Comparison of ENCODE assay signal across 9 mouse cellular contexts in genomic region chr1:53706431-53707361, GRCm38 (mm10). TPM values are rescaled to one million over a fixed set of nuclear protein-coding genes. Genes with fewer than 3 reads are reported as not detected.
DNase-seq lines count a peak whose midpoint lies in the region; ATAC-seq and TF ChIP-seq lines count a peak whose summit lies in the region.
"Had no signal": no experiment of that assay in that cellular context is flagged by ENCODE, and none has a peak within 500 bp of the region (broad histone marks: within the 10 kb centered on the region; RNA-seq: fewer than 3 reads in every experiment).

Gene Dnah7a, minus strand, starts transcription at chr1:53706784.

- H3K4me2 ChIP-seq in intestine, embryonic 16.5 days (ENCODE audit: low read depth, low read length): peak within 1 kb of the TSS; percentile 91
- H3K4me2 ChIP-seq in limb, embryonic 13.5 days (replicated peaks): peak within 1 kb of the TSS; percentile 78
- H3K4me2 ChIP-seq in midbrain, embryonic 16.5 days (ENCODE audit: low read length): peak within 1 kb of the TSS; percentile 81
- peak within 1 kb of the TSS; percentile 90 for H3K4me2 ChIP-seq in stomach, embryonic 16.5 days (ENCODE audit: low read depth, low read length)

- no peaks in the 10 kb centered on the region for H3K36me3 ChIP-seq in kidney, adult 2 months (ENCODE audit: control insufficient read depth, insufficient read depth, low read length)
- no peaks in the 10 kb centered on the region for H3K36me3 ChIP-seq in intestine, embryonic 16.5 days (ENCODE audit: control insufficient read depth, insufficient read depth, low read length)
- H3K36me3 ChIP-seq in limb, embryonic 13.5 days: no peaks in the 10 kb centered on the region
- H3K36me3 ChIP-seq in midbrain, embryonic 16.5 days (ENCODE audit: control insufficient read depth, insufficient read depth, low read length): no peaks in the 10 kb centered on the region
- no peaks in the 10 kb centered on the region for H3K36me3 ChIP-seq in stomach, embryonic 16.5 days (ENCODE audit: control insufficient read depth, insufficient read depth, low read length)
- H3K36me3 ChIP-seq: G1E had no signal

- no peak within 1 kb of the TSS for H3K27ac ChIP-seq in kidney, adult 2 months (ENCODE audit: insufficient read depth, low read depth, low read length)
- no peak within 1 kb of the TSS for H3K27ac ChIP-seq in intestine, embryonic 16.5 days (ENCODE audit: low read length)
- 0 out of 2 replicates have a peak within 1 kb of the TSS, but pooled peaks have one; percentile 29 for H3K27ac ChIP-seq in limb, embryonic 13.5 days
- H3K27ac ChIP-seq in midbrain, embryonic 16.5 days (ENCODE audit: low read length): peak within 1 kb of the TSS; percentile 89
- H3K27ac ChIP-seq in stomach, embryonic 16.5 days (ENCODE audit: low read length): no peak within 1 kb of the TSS

- 16% methylated on average over 42 of the region's 42 CpGs for WGBS in kidney, adult 2 months
- 16% methylated on average over 42 of the region's 42 CpGs for WGBS in intestine, embryonic 16.5 days
- WGBS in limb, embryonic 13.5 days: 16% methylated on average over 42 of the region's 42 CpGs
- 11% methylated on average over 42 of the region's 42 CpGs for WGBS in midbrain, embryonic 16.5 days
- WGBS in stomach, embryonic 16.5 days: 15% methylated on average over 42 of the region's 42 CpGs

- no peak within 1 kb of the TSS for H3K9ac ChIP-seq in intestine, embryonic 16.5 days (ENCODE audit: low read depth, low read length)
- peak within 1 kb of the TSS; percentile 60 for H3K9ac ChIP-seq in limb, embryonic 13.5 days
- H3K9ac ChIP-seq in midbrain, embryonic 16.5 days (ENCODE audit: low read depth, low read length): peak within 1 kb of the TSS; percentile 74
- peak within 1 kb of the TSS; percentile 63 for H3K9ac ChIP-seq in stomach, embryonic 16.5 days (ENCODE audit: low read length)

- H3K4me1 ChIP-seq in kidney, adult 2 months (ENCODE audit: control insufficient read depth, insufficient read depth, low read length): no peaks in the 10 kb centered on the region
- peaks cover 2% of the 10 kb centered on the region; the same call in 1 of the 2 replicates for H3K4me1 ChIP-seq in intestine, embryonic 16.5 days (ENCODE audit: control insufficient read depth, insufficient read depth, low read length)
- H3K4me1 ChIP-seq in limb, embryonic 13.5 days: peaks cover 5% of the 10 kb centered on the region; the same call in 1 of the 2 replicates
- peaks cover 5% of the 10 kb centered on the region; the same call in 1 of the 2 replicates for H3K4me1 ChIP-seq in midbrain, embryonic 16.5 days (ENCODE audit: control insufficient read depth, insufficient read depth, low read length)
- no peaks in the 10 kb centered on the region for H3K4me1 ChIP-seq in stomach, embryonic 16.5 days (ENCODE audit: control insufficient read depth, insufficient read depth, low read length)

- no peak for DNase-seq in kidney, adult 2 months
- DNase-seq in kidney, adult 8-10 months: no peak
- DNase-seq in cerebellum, postnatal 4 days (ENCODE audit: low spot score in 2 of 2): peak; percentile 36 to 70
- DNase-seq in gastrocnemius, postnatal 4 days (ENCODE audit: low spot score in 2 of 2): peak; percentile 20 to 34

- no peak for TF ChIP-seq POLR2A in kidney, adult 2 months (IDR thresholded peaks at IDR 0.05; ENCODE audit: low read depth, low read length)

- H3K4me3 ChIP-seq in kidney, adult 2 months (ENCODE audit: insufficient read depth, low read depth, low read length): peak within 1 kb of the TSS; percentile 29; the same call in 1 of the 2 replicates
- H3K4me3 ChIP-seq in intestine, embryonic 16.5 days (ENCODE audit: low read length): peak within 1 kb of the TSS; percentile 54
- peak within 1 kb of the TSS; percentile 52 for H3K4me3 ChIP-seq in limb, embryonic 13.5 days
- peak within 1 kb of the TSS; percentile 67 for H3K4me3 ChIP-seq in midbrain, embryonic 16.5 days (ENCODE audit: low read depth, low read length)
- H3K4me3 ChIP-seq in stomach, embryonic 16.5 days (replicated peaks; ENCODE audit: low read length): peak within 1 kb of the TSS; percentile 52

- no peaks in the 10 kb centered on the region for H3K9me3 ChIP-seq in intestine, embryonic 16.5 days (ENCODE audit: control insufficient read depth, low read length)
- no peaks in the 10 kb centered on the region for H3K9me3 ChIP-seq in limb, embryonic 13.5 days
- no peaks in the 10 kb centered on the region for H3K9me3 ChIP-seq in midbrain, embryonic 16.5 days (replicated peaks; ENCODE audit: control insufficient read depth, low read length, poor library complexity, severe bottlenecking)
- H3K9me3 ChIP-seq in stomach, embryonic 16.5 days (replicated peaks; ENCODE audit: control insufficient read depth, low read length): no peaks in the 10 kb centered on the region
- H3K9me3 ChIP-seq: G1E had no signal

- TF ChIP-seq CTCF in kidney, adult 2 months (conservative IDR thresholded peaks at IDR 0.05; ENCODE audit: insufficient read depth, insufficient read length, low read depth, low read length): no peak

- H3K27me3 ChIP-seq in kidney, adult 2 months (replicated peaks; ENCODE audit: control insufficient read depth, insufficient read depth, low read length): no peaks in the 10 kb centered on the region
- no peaks in the 10 kb centered on the region for H3K27me3 ChIP-seq in intestine, embryonic 16.5 days (replicated peaks; ENCODE audit: control insufficient read depth, insufficient read depth, low read length)
- no peaks in the 10 kb centered on the region for H3K27me3 ChIP-seq in limb, embryonic 13.5 days
- no peaks in the 10 kb centered on the region for H3K27me3 ChIP-seq in midbrain, embryonic 16.5 days (ENCODE audit: control insufficient read depth, insufficient read depth, low read depth, low read length)
- no peaks in the 10 kb centered on the region for H3K27me3 ChIP-seq in stomach, embryonic 16.5 days (ENCODE audit: control insufficient read depth, insufficient read depth, low read length)

- ATAC-seq in intestine, embryonic 16.5 days: peak; percentile 76
- ATAC-seq in limb, embryonic 13.5 days (ENCODE audit: low FRiP score, low read depth): peak; percentile 86
- ATAC-seq in midbrain, embryonic 16.5 days: peak; percentile 93
- peak; percentile 47; the same call in 1 of the 2 replicates for ATAC-seq in stomach, embryonic 16.5 days (ENCODE audit: insufficient read depth, low FRiP score)

RNA-seq across cellular contexts. Expression of gene Dnah7a, which starts in this region (rescaled TPM):
- 0.02 TPM in 1 of 2 replicates, not detected in the other for polyA plus RNA-seq in kidney, adult 2 months (2012; rRNA removed)
- total RNA-seq in gastrocnemius, postnatal 4 days (2021): under 1 TPM in 1 of 2 experiments, not detected in 1; 0.16 TPM
- 0.34 and 0.44 TPM in 2 replicates for polyA plus RNA-seq in intestine, embryonic 16.5 days (2015; fragmentation: Nextera tagmentation; extraction: Ambion mirVana)
- polyA plus RNA-seq in limb, embryonic 13.5 days (2015; fragmentation: Nextera tagmentation; extraction: Ambion mirVana): 3.1 and 3.2 TPM in 2 replicates
- 11.5 and 13.1 TPM in 2 replicates for polyA plus RNA-seq in midbrain, embryonic 16.5 days (2015; fragmentation: Nextera tagmentation; extraction: Ambion mirVana)
- polyA plus RNA-seq in stomach, embryonic 16.5 days (2015; fragmentation: Nextera tagmentation; extraction: Ambion mirVana): 0.26 and 0.77 TPM in 2 replicates
- polyA plus RNA-seq: G1E had no signal

Comparison
In these comparisons a context has a peak if more than half of its experiments do, and no peak if none do; other contexts are left out.
1. Peak in DNase-seq in gastrocnemius, postnatal 4 days; RNA of the gene not detected or under 1 TPM.
2. Peak in ATAC-seq, H3K4me3 ChIP-seq and H3K4me2 ChIP-seq in intestine, embryonic 16.5 days; RNA of the gene not detected or under 1 TPM.
3. Peak in ATAC-seq, H3K4me3 ChIP-seq, H3K9ac ChIP-seq and H3K4me2 ChIP-seq in stomach, embryonic 16.5 days; RNA of the gene not detected or under 1 TPM.
4. DNase-seq: peak in cerebellum, postnatal 4 days (2 of 2); none in kidney, adult 2 months (single experiment) and kidney, adult 8-10 months (0 of 2).
5. H3K27ac ChIP-seq: peak in limb, embryonic 13.5 days (single experiment) and midbrain, embryonic 16.5 days (single experiment); none in kidney, adult 2 months (single experiment), intestine, embryonic 16.5 days (single experiment) and stomach, embryonic 16.5 days (single experiment).
6. Peak in every context shown above with its lines, with median percentiles within 50 percentile points of each other: H3K4me3 ChIP-seq, ATAC-seq and H3K4me2 ChIP-seq.